Mouse (Mus musculus) gonadal fat pad, adult 2 months (tissue): ENCODE results near the gene Ddx39. TPM values are rescaled to one million over a fixed set of nuclear protein-coding genes. Genes with fewer than 3 reads are reported as not detected.

Source experiments
- DNase-seq: peaks from one replicate; pipeline ENCODE4 v3.0.0-alpha.2; 2012; ENCODE audit warnings: low read depth
- polyA plus RNA-seq: library from polyadenylated mRNA; depleted of rRNA; stranded (reverse); fragments of >200 nt; gene quantifications from 2 replicates; pipeline ENCODE4 v1.2.3, GENCODE M21; 2012; rRNA removed

The Ddx39 gene
- 28.2 and 35.7 TPM in 2 replicates for polyA plus RNA-seq

- DNase-seq, result peak; percentile 98
These were observed at the start of gene Ddx39 for GRCm38 (mm10) chr8:83715031-83715690. TSS of gene Ddx39 (plus strand) at chr8:83715177.

- no peak for DNase-seq
These were observed 48.8 kb upstream of the Ddx39 start, which contains the start of gene Ptger1 for GRCm38 (mm10) chr8:83665969-83666865. TSS of gene Ptger1 (plus strand) at chr8:83666678.

DNA sequence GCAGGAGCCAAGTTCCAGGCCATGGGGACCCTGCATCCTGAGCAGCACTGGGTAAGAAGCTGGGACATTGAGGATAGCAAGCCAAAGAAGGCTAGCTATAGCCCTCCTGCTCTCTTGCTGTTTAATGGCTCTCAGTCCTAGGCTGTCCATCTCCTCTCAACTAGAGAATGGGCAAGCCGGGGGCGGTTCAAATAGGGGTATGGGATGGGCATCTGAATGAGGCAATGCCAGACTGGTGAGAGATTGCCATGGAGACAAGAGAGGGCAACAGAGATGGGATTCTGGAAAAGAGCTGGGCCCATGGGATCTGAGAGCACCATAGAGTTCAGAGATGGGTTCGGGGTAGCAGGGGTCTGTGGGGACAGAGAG, 48.1 kb upstream of the Ddx39 start:
- no peak for DNase-seq

DNA sequence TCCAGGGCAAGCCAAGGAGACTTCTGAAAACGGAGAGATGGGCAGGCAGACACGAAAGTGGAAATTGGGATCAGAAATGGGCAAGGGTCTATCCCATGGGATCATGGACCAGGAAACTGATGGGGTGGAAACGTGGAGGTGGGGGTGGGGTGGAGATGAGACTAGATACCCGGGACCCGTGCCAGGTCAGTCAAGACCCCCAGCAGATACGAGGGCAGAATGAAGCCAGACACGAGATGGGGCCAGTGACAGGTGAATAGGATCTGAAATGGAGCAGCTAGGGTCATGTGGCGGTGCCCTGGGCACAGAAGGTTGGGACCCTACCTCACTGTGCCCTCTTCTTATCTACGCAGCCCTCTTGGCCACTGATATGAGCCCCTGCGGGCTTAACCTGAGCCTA, 47.5 kb upstream of the Ddx39 start:
- DNase-seq, result no peak

DNA sequence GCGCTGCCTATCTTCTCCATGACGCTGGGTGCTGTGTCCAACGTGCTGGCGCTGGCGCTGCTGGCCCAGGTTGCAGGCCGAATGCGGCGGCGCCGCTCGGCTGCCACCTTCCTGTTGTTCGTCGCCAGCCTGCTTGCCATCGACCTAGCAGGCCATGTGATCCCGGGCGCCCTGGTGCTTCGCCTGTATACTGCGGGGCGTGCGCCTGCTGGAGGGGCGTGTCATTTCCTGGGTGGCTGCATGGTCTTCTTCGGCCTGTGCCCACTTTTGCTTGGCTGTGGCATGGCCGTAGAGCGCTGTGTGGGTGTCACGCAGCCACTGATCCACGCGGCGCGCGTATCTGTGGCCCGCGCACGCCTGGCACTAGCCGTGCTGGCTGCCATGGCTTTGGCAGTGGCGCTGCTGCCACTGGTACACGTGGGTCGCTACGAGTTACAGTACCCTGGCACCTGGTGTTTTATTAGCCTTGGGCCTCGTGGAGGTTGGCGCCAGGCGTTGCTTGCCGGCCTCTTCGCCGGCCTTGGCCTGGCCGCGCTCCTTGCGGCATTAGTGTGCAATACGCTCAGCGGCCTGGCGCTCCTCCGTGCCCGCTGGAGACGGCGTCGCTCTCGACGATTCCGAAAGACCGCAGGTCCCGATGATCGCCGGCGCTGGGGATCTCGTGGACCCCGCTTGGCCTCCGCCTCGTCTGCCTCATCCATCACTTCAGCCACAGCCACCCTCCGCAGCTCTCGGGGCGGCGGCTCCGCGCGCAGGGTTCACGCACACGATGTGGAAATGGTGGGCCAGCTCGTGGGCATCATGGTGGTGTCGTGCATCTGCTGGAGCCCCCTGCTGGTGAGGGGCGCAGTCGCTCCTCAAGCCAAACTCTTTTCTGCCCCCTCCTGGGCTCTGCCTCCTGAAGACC, 46.7 kb upstream of the Ddx39 start:
- no peak for DNase-seq

GRCm38 (mm10) chr8:83669013-83669412, 46.0 kb upstream of the Ddx39 start:
- no peak for DNase-seq

DNA sequence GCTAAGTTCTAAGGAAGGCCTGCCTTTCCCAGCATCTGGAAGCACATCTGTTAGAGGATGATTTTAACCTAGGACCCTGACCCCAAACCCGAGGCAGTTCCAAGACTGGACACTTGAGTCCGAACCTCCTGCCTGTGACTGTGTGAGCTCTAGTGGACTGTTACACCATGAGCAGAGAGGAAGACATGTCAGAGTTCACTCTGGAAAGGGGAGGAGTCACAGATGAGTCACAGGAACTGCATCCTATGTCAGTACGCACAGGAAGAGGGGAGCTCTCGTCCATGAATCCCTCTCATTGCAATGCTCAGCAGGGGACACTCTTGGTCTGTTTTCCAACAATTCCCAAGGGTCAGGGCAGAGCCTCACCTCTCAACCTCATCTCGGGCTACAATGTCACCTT, 42.0 kb upstream of the Ddx39 start:
- no peak for DNase-seq

DNA sequence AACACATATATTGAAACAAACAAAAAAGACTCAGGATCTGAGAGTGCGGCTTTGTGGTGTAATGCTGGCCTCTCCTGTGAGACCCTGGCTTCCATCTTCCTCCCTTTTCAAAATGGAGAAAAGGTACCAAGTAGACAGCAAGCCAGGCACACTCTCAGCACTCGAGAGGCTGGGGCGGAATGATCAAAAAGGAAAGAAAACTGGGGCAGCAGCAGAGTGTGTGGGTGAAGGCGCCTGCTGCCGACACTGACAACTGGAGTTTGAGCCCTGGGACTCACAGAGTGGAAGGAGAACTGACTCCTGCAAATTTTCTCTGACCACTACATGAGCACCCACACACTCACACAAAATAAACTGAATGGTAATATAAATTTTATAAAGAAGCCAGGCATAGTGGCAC, 40.5 kb upstream of the Ddx39 start:
- no peak for DNase-seq

- DNase-seq, result no peak
These were observed 35.1 kb upstream of the Ddx39 start for GRCm38 (mm10) chr8:83679866-83680265.

- no peak for DNase-seq
These were observed 34.4 kb upstream of the Ddx39 start for GRCm38 (mm10) chr8:83680603-83681002.

DNA sequence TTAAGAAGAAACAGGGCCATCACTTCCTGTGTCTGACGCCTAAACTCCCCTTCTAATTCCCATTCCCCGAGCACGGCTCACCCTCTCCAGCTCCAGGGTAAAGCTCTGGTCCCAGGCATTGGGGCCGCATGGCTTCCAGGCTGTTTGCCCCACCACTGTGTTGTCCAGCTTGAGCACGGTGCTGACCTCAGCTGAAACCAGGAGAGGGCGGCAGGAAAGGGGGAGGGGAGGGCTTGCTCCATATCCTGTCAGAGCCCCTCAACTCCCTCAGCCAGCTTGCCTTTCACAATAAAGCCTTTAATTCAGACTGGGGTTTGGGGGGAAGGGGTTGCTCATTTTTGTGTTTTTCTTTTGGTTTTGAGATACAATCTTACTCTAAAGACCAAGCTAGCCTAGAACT, 33.9 kb upstream of the Ddx39 start:
- DNase-seq, result no peak

DNA sequence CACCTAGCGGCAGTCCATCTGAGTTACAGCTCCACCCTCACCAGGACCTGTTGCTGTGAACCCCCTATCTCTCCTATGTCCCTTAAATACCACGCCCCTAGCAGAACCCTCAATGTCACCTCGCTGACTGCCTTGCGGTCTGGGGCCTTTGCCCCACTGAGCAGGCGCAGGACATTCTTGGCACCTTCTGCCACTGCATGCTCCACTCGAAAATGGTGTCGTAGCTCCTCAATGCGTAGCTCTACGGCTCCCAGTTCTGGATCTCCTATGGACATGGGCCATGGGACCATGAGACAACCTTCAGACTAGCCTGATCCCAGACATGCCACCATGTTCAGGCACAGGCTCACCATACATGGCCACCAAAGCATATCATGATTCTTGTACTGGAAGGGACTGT, 30.5 kb upstream of the Ddx39 start:
- no peak for DNase-seq

- DNase-seq, result no peak
These were observed 25.7 kb upstream of the Ddx39 start for GRCm38 (mm10) chr8:83689264-83689663.

DNA sequence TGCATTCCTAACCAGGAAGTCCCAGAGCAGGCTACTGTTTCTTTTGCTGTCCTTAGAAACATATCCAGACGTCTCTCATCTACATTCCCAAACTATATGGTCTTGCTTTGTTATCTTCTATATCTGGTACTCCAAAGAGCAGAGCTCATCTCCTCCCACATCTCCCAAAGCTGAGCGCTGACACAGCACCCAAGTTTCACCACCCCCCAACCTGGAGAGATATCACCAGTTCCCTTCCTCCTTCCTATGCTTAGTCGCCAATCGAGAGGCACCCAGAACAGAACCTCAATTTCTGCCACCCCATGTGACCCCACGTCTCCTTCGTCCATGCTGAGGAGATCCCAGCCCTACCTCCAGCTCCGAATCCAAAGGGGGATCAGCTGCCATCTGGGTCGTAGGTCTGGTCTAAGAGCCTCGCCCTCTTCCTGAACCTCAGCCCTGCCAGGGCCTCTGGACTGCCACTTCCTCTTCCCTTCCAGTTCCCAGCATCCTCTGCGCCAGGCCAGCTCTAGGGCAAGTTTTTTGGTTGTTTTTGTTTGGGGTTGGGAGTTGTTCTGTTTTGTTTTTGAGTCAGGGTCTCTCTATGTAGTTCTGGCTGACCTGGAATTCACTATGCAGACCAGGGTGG, 21.3 kb upstream of the Ddx39 start:
- no peak for DNase-seq

- no peak for DNase-seq
These were observed 20.4 kb upstream of the Ddx39 start for GRCm38 (mm10) chr8:83694369-83695160.

DNA sequence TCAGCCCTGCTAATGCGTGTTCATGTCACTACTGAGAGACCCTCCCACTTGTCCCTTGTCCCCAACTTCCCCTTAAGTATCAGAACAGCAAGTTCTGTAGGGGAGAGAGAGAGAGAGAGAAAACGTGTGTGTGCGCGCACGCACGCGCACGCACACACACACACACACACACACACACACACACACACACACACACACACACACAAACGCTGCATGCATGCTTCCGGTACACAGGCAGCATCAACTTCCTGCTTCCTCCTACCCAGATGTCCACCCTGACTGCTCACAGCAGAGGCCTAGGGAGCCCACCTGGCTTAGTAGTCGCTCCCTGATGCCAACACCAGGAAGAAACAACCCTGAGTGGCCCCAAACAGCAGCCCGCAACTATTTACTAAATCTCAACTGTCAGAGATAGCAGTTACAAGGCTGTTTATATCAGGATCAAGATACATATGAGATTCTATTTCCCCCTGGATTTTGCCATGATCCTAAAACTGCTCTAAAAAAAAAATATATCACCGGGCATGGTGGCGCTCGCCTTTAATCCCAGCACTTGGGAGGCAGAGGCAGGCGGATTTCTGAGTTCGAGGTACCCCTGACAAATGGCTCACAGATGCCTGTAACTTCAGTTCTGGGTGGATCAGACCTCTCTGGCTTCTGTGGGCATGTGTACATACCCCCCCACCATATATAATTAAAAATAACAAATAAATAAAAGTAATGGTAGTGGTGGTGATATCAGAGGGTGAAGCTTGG, 19.4 kb upstream of the Ddx39 start:
- no peak for DNase-seq

DNA sequence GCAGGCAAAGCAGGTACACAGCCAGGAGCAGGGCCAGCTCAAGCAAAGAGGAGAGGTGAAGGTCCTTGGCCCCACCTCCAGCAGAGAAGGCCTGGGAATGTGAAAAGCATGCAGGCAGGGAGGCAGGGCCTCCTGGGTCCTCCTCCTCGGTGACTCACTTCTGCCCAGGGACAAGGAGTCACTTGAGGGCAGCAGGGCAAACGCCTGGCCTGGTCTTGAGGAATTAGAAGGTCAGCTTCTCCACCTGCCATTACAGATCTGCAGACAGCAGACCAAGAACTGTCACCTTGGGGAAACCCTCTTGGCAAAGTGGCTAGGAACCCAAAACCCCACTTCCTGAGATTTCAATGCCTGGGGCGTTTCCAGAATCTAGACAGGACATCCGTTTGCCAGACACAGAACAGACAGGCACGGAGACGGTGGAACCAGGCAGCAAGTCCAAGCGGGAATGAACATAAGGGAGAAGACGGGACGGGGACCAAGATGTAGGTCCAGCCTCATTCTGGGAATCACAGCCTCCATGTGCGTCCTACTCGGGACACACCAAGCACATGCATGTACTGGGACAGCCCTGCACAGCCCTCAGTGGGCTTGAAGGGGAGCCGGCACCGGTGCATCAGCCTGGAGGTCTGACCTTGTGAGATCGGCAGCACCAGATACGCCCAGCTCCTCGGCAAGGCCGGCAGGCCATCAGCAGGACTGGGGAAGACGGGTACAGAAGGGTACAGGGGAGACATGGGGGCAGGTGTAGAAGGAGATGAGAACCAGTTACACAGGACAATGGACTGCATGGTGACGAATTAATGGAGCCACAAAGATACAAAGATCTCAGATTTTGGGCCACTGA, 17.4 kb upstream of the Ddx39 start:
- DNase-seq, result no peak

- no peak for DNase-seq
These were observed 16.7 kb upstream of the Ddx39 start for GRCm38 (mm10) chr8:83698291-83698660.
